Mouse (Mus musculus): ENCODE data around the gene Epb41.

DNA sequence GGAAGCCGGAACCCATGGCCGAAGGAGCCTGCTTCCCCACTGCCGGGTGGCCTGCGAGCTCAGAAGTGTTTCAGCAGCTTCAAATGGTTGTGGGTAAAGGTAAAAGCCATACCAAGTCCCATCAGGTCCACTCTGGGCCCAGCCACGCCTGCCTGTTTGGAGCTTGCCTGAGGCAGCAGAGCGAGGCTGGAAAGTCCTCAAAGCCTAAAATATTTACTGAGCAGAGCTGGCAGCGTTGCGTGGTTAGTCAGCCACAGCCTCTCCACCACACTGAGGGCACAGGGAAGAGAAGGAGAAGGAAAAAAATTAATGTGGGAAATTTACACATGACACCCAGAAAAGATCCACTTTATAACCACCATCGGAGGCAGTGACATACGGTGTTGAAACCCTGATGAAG is 161.6 kb downstream of the Epb41 start:
- no peak for TF ChIP-seq GATA1 (IDR thresholded peaks at IDR 0.05; ENCODE audit: borderline replicate concordance, low read length)
- no peak for TF ChIP-seq CTCF (IDR thresholded peaks at IDR 0.05; ENCODE audit: low read depth, low read length)
- TF ChIP-seq TAL1 (conservative IDR thresholded peaks at IDR 0.05; ENCODE audit: low read depth, low read length), result no peak
- TF ChIP-seq GATA2 (IDR thresholded peaks at IDR 0.05; ENCODE audit: borderline replicate concordance, low read depth, low read length), result no peak
- no peak for TF ChIP-seq POLR2AphosphoS5 (IDR thresholded peaks at IDR 0.05; ENCODE audit: insufficient replicate concordance, low read depth, low read length)
